Mouse (Mus musculus) cerebellum, adult 11-12 months (tissue): ENCODE data around the gene Rpl10a.
"Not testable (repeated sequence)": the region's sequence is repeated elsewhere in the genome, so short reads cannot be mapped to it uniquely, and the experiment has no call there.

ENCODE experiments used
- DNase-seq: peaks from one replicate; pipeline ENCODE4 v3.0.0; 2022

The Rpl10a gene

DNA sequence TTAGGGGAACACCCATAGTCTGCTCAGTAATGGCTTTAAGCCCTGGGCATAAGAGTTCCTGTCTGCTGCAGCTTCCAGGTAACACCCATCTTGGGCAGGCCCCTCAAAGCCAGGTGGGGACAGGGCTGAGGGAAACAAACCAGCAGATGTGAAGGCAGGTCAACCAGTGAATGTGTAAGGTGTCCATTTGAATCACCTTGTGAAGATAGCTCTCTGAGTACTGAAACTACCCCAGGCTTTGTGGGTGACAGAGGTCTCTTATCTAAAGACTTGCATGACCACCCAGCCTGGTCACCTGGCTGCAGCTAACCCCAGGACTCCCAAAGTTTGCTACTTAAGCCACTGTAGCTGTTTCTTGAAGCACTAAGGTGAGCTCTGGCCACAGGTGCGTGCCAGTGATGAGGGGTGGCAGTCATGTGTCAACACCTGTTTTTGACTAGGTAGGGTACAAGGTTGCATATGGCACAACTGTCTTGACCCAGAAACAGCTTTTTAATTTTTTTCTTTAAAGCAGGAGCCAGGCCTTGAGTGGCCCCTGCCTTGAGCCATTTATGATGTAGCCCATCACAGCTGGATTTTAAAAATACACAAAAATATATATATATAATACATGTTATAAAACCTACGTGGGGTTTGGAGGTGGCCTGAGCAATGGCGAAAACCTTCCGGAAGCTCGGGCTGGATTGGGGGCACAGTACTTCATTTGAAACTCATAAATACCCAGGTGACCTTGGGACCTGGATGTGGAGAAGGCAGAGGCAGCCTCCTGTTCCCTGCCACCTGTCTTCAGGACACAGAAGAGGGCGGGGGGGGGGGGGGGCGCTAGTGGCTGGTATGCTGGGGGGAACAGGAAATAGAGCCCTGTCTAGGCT lies 3.2 kb downstream of the Rpl10a start:
- DNase-seq = no peak

DNA sequence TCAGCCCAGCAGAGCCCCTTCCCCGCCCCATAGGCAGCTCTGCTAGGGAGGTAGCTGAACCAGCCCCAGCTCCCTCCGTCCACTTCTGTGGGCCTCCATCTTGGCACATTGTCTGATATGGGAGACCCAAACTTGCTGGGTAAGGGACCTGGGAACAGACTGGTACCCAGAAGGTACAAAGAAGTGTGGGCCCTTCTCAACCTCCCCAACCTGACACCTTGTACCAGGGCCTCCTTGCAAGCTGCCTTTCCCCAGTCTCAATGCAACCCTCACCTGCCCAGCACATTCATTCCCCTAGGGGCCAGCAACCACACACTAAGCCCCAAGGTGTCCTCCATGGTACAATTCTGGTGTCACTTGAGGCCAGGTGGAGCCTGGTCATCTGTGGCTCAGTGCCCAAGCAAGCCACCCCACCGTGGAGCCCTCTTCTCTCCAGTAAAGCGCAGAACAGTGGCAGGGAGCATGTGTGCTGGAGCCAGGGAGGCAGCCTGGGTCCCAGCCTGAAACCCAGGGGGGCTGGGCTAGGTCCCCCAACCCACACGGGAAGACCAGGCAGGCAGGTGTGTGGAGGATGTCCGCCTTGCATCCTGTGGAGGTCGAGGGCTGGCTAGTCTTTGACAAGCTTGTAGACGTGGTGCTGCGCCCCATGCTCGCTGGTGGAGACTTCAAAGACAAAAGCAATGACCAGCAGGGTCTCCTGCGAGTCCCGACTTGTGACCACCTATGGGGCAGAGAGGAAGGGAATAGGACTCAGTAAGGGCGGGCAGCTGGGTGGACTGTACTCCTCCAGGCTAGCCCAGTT lies 4.0 kb downstream of the Rpl10a start:
- DNase-seq = peak; percentile 22

DNA sequence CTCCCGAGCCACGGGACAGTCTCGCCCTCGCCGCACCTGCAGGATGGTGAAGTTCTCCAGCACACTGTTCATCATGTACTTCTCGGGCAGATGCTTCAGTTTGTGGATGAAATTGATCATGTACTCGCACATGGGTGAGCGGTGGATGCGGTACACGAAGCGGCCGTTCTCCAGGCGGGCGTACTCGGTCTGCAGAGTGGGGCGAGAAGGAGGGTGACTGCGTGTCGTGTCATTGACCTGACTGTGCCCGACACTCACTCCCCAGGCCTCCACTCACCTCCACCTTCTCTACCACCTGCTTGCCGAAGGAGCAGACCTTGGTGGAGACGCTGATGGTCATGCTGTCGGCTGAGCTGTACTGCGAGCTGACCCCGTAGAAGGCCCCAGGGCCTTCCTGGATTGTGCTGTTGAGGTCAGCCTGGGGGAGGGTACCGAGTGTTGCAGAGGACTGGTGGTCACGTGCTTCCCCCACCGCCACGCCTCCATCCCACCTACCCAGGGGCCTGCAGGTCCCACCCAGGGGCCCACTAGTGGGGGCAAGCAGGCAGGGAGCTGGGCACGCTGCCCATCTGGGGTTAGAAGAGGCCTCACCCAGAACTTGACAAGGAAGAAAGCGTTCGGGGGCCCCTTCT lies 4.8 kb downstream of the Rpl10a start:
- DNase-seq = peak; percentile 32

DNA sequence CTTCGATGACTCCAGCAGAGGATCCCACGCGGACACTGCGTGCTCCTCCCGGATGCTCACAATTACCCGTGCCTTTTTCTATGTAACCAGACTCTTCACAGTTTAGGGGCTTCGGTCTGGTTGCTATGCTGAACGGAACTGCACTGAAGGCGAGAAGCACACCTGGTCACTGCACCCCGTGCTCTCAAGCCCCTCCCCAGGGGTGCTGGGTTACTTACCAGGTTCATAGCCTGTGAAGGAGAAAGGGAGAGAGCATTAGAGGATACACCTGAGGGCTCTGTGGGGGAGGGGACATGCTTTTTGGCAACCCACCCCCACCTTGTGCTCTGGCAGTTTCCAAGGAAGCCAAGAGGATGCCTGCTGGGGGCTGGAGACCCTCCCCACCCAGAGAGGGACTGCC lies 7.0 kb downstream of the Rpl10a start:
- no peak for DNase-seq

DNA sequence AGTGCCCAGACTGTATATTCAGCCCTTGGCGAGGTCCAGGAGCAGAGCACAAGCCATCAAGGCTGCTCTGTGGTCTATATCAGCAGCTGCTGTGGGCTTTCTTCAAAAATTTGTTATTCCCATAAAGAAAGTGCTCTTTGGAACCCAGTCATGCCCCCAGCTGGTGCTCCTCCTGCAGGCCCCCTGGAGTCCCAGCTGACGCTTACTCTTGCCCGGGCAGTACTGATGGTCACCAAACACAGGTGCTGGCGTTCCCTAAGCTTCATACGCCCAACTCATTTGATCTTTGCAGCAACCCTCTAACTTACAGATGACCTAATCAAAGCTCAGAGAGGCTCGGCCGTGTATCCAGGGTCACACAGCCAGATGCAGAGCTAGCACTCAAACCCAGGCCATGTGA lies 9.3 kb downstream of the Rpl10a start:
- DNase-seq = no peak

DNA sequence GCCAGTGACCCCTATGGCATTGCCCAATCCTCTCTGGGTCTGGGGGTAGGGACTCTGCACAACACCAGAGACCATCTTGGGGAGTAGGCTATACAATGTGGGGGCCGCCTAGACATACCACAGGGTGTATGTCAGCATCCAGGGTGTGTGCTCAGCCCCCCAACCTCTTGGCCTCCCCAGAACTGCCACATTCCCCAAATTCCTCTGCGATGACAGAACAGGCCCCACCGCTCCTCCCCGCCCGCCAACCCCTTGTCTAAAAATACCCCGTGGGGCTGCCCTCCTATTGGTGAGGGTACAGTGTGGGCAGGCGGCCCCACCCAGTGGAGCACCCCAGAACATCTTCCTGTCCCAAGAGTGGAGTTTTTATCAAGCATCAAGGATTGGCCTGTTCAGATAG lies 12.3 kb downstream of the Rpl10a start:
- no peak for DNase-seq

DNA sequence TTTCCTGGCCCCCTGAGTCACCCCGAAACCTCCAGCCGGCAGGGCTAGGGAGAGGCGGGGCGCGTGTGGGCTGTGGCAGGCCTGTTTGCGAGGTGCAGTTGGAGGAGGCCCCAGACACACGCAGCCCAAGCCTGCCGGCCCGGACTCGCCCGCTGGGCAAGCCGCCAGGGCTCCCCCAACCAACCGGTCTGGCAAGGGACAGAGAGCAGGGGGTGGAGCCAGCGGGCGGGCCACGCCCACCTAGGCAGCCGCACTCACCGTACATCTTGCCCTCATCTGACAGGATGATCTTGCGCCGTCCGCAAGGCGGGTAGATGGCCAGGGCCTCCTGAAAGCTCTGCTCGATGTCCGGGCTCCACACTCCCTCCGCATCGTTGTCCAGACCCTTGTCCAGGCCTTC lies 12.8 kb downstream of the Rpl10a start:
- peak; percentile 44 for DNase-seq

DNA sequence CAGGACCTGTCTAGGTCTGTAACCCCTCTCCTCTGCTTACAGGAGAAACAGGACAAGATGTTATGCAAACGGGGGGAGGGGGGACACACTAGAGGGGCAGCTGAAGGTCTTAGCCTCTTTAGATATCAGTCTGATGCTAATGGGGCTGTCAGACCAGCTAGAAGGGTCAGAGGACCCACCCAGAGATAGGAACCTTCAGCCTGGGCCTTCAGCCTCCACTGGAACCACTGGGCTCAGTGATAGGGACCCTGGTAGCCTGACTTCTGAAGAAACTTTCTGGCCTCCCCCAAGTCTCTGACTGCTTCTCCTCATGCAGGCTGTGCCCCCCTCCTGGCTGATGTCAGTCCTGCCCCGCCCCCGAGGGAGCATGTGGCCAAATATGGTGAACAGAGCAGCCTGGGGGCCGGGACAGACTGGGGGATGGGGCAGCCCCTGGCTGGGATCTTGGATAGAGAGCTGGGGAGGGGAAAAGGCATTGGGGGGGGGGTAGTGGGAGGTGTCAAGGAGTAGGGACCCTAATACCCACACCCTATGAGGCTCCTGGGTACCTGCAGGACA lies 15.9 kb downstream of the Rpl10a start:
- no peak for DNase-seq

DNA sequence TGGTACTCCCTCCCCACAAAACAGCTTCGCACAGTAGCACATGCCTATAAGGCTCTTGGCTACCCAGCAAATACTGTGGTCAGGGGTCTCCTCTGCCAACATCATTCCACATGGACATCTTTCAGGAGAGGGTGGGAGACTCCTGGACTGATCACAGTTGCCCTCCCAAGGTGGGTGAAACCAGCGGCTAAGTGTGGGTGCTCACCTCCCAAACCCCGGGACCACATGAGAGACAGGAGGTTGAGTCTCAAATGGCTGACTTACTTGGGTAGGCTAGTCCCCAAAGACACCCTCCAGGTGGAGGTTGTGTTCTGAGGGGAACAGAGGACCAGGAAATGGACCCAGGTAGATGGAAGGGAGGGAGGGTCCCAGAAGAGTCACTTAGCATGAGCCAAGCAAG lies 16.4 kb downstream of the Rpl10a start:
- DNase-seq = no peak

DNA sequence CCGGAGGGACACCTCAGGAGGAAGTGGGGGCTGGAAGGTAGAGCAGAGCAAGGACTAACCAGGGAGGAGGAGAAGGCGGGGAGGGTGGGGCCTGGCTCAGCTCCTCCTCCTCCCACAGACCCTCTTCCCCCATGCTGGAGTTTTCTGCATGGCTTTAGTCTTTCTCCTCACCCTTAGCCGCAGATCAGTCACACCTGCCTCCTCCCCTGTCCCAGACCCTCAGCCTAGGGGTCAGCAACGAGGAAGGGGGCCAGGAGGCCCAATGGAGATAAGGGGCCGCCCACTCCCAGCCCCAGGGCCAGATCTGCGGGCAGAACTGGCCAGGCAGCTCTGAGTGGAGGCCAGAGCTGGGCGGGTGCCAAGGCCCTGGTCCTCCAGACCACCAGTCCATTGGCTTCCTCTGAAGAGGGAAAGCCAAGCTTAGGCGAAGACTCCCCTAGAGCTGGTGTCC lies 17.0 kb downstream of the Rpl10a start:
- no peak for DNase-seq

DNA sequence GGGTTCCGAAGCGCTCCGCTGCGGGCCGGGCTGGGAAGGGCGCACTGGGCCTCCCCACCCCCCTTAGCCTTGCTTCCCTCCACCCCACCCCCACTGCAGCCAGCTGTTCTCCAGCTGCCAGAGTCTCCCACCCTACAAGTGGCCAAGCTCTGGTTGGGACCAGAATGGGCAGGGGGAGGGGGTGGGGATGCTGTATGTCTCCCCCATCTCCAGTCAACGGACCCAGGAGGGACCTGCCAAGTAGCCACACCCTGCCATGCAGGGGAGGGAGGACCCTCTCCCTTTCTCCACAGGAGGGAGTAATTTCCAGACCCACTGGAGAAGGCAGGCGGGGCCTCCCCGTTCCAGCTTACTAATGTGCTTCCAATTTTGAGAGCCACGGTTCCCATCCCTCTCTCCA lies 17.6 kb downstream of the Rpl10a start:
- DNase-seq = no peak

DNA sequence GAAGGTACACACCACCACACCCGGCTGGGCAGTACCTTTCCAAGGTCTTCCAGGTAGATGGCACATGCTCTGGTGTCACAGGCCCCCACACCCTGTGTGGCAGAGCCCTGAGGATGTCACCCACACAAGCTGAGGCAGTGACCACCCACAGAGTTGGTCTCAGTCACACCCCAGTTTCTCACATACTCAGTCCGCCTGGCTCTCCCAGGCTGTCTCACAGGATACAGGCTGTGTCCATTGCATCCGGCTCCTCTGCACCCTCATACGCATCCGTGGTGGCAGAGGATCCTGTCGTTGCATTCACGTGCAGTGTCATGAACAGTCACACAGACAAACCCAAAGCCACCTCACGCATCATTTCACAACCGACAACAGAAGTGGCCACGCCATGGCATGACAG lies 19.1 kb downstream of the Rpl10a start:
- no peak for DNase-seq

DNA sequence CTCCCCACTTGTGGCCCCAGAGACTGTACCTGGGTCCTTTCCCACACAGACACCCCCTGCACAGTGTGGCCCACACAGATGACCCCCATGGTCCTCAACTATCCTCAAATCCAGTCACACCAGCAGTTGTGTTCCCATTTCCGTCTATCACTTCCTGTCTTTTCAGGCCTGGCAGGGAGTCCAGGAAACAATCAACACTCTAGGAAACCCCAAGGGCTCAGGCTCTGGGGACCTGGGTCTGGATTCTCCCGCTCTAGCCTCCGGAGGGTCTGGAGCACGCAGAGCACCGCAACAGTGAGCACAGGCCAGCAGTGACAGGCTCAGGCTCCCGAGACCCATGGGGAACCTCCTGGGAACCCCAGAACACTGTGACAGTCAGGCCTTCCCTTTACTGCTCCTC lies 19.9 kb downstream of the Rpl10a start:
- DNase-seq = no peak

DNA sequence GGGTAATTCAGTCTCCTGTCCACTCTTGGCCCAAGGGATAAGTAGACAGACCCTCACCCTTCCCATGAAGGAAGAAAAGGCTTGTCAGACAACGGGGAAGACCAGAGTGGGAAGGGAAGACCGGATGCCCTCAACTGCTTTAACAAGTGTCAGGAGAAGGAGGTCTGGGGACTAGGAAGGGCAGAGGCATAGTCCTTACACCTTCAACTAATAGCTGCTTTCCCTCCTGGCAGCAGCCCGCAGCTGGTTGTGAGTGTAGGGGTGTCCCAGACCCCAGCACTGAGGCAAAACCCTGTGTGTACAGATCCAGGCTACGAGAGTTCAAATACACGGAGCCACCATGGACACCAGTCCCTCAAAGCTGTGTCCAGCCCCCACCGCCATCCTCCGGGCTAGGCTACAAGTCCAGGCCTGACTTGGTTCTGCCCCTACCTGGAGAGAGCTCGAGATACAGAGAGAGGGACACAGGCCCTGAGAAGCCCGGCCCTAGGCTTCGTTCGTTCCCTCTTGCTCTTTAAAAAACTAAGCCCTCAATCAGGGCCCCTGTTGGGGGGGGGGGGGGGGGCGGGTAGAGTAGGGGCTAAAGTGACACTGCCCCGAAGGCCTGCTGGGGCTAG lies 21.1 kb downstream of the Rpl10a start:
- no peak for DNase-seq

DNA sequence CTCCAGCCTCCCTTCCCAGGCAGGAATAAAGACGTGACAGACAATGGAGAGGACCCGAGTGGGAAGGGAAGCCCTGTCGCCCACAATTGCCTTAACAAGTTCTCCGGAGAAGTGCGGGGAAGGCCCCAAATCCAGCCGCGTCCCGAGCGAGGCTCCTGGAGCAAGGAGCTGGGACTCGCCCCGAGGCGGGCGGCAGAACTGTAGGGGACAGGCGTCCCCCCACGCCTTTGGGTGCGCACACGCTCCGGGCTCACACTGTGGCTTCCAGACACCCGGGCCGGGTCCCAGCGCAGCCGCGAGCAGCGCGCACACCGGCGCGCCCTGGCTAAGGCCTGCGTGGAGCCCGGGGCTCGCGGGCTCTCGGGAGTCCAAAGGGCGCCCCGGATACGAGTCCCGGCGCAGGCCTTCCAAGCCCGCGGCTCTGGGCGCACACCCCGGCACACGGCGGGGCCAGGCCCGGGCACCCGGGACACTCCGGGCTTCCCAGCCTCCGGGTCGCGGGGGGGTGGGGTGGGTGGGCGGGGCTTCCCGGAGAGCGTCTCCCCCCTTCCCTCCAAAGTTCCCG lies 21.7 kb downstream of the Rpl10a start:
- no peak for DNase-seq

DNA sequence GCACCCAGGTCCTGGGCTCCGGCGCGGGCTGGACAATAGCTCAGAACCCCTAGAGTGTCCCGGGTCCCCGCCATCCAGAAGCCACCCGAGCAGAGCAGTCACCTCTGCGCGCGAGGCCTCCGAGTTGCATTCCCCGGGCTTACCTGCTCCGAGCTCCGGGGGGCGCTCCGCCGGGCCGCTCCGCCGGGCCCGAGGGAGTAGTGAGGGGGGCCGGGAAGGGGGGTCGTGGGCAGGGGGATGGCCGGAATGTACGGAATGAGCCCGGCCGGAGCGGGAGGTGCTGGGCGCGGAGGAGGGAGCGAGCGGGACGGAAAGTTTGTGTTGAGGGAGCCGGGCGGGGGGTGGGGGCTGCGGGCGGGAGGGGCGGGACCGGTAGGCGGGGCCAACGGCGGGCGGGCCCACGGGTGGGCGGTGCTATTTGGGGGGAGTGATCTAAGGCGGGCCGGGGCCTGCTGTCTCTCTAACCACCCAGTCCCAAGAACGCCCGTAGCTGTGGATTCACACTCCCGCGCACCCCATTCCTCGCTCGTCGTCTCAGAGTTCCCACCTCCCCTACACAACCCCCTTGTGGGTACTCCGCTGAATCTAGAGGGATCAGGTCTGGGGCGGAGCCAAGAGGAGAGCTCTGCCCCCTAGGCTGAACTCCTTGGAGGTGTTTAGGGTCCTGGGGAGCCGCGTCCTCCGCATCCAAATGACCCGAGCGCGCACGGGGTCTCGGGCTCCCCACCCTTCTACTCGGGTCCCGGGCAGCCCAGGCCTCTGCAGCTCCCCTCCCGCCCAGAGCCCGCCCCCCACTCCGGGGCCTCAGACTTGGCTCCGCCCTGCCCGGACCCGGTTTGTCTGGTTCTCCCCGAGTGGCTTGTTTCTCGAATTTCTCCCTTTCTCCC lies 22.4 kb downstream of the Rpl10a start, which contains the start of gene Tead3:
Gene Tead3 (minus strand): TSS at position 352 of the 887 bp plus-strand sequence.
- no peak for DNase-seq

DNA sequence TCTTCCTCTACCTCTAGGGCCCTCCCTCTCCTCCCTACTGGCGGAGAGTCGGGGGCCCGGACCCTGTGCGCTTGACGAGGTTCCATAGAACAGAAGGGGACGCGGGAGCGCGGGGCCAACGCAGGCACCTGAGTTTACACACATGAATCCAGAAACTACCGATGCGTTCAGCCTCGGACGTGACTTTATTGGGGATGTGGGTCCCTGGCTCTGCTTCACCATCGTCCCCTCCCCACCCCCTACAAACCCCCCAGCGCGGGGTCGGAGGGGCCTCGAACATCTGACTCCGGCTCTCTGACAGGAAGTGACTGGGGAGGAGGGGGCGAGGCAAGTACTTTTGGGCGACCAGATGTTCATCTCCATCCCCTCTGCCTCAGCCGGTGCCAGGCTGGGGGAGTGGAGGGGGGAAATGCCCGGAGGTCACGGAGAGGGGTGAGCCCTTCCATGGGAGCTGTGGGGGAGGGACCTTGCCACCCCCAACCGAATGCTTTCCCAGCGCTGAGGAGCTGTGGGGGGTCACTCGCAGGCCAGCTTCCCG lies 23.2 kb downstream of the Rpl10a start:
- DNase-seq = no peak

DNA sequence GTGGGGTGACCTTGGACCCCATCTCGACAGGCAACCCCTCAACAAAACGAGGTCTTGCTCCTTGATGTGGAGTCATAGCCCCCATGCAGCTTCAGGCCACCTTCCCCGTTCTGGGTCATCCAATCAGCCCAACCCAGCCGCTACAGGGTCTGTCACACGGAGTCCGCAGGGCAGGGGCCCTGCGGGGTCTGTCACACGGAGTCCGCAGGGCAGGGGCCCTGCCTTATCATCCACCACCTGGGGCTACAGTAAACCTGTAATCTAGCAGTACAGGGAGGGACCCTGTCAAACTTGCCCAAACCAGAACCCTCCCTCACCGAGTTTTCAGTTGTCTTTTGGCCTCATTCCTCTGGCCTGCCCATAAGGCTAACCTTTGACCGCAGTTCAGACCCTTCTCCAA lies 23.7 kb downstream of the Rpl10a start:
- DNase-seq = no peak

DNA sequence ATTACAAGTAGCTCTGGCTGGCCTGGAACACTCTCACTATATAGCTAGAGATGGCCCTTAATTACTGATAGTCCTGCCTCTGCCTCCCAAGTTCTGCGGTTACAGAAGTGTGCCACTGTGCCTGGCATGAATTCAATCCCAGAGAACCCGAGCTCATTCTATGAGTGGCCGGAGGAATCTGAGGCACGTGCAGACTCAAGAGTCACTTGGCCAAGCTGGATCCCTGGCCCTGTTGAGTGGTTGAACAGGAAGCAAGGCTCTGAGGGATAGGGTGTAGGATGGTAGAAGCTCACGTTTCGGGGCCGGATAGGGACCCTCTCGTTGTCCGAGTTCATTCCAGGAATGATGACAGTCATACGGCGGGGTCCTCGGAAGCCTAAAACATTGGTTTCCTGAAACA lies 27.6 kb downstream of the Rpl10a start:
- DNase-seq = no peak

DNA sequence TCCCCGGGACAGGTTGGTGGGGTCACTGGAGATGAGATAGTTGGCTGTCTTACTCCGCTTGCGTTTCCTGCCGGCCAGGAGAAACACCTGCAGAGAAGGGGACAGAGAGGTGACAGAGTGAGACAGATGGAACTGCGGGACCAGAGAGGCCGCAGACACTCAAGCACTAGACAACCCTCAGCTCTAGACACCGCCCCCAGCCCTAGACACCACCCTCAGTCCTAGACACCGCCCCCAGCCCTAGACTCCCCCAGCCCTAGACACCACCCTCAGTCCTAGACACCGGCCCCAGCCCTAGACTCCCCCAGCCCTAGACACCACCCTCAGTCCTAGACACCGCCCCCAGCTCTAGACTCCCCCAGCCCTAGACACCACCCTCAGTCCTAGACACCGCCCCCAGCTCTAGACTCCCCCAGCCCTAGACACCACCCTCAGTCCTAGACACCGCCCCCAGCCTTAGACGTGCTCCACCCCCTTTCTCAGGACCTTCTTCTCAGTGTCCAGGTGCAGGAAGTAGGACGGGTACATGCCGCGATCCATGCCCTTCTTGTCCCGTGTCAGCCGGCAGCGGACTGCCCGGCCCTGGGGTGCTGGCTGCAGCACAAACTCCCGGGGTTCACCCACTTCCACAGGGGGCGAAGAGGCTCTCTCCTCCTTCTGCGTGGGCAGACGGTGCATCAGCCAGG lies 30.4 kb downstream of the Rpl10a start:
- DNase-seq = not testable (repeated sequence)
